Mouse (Mus musculus) embryonic facial prominence, embryonic 15.5 days (tissue): ENCODE results near the gene Dclre1a. TPM values are rescaled to one million over a fixed set of nuclear protein-coding genes. Genes with fewer than 3 reads are reported as not detected.
"Not testable (repeated sequence)": the region's sequence is repeated elsewhere in the genome, so short reads cannot be mapped to it uniquely, and the experiment has no call there.

Source experiments
- ATAC-seq: fragments of 200-750 bp; cut with Nextera tagmentation; 2 replicates; pipeline ENCODE4 v1.8.0; 2017; ENCODE audit warnings: low read depth, moderate TSS enrichment; ENCODE audit not compliant: insufficient number of reproducible peaks, low FRiP score, low TSS enrichment
- H3K27ac ChIP-seq: fragments of 300-500 bp; sonication (generic); replicated peaks from 2 replicates; pipeline ENCODE4 v1.5.1; 2015; ENCODE audit warnings: mild to moderate bottlenecking, inconsistent platforms
- H3K27me3 ChIP-seq: fragments of 300-500 bp; sonication (generic); 2 replicates; pipeline ENCODE4 v1.6.1; 2015; ENCODE audit warnings: inconsistent platforms
- H3K36me3 ChIP-seq: fragments of 300-500 bp; sonication (generic); 2 replicates; pipeline ENCODE4 v1.6.1; 2015; ENCODE audit warnings: mild to moderate bottlenecking, inconsistent platforms
- H3K4me1 ChIP-seq: fragments of 300-500 bp; sonication (generic); 2 replicates; pipeline ENCODE4 v1.6.1; 2015; ENCODE audit warnings: inconsistent platforms
- H3K4me2 ChIP-seq: fragments of 300-500 bp; sonication (generic); replicated peaks from 2 replicates; pipeline ENCODE4 v1.6.1; 2015; ENCODE audit warnings: mild to moderate bottlenecking, inconsistent platforms
- H3K4me3 ChIP-seq: fragments of 300-500 bp; sonication (generic); replicated peaks from 2 replicates; pipeline ENCODE4 v1.5.1; 2015; ENCODE audit warnings: mild to moderate bottlenecking, inconsistent platforms
- H3K9ac ChIP-seq: fragments of 300-500 bp; sonication (generic); 2 replicates; pipeline ENCODE4 v1.6.1; 2015; ENCODE audit warnings: inconsistent platforms
- H3K9me3 ChIP-seq: fragments of 300-500 bp; sonication (generic); replicated peaks from 2 replicates; pipeline ENCODE4 v1.6.1; 2016; ENCODE audit warnings: inconsistent platforms
- WGBS: fragments of 180-500 bp; shearing (Covaris S2); methylation state at CpG from one replicate; pipeline ENCODE4 v1.1.7; 2015; 5-methylcytosine and 5-hydroxymethylcytosine counted together
- polyA plus RNA-seq: library from polyadenylated mRNA; unstranded; fragments of >200 nt; fragmentation: Nextera tagmentation; extraction: Ambion mirVana; gene quantifications from 2 replicates; pipeline ENCODE4 v1.2.1, GENCODE M21; 2015

Gene Dclre1a
- polyA plus RNA-seq, 1 experiment from 2014 or later, result 17.7 TPM

GRCm38 (mm10) chr19:56548230-56549032, 409 bp upstream of the Dclre1a start, which contains the start of gene Nhlrc2:
TSS of gene Nhlrc2 (plus strand) at chr19:56548261.
- Histone ChIP-seq H3K9me3 (no peaks in the 10 kb centered on the region), H3K27me3 (no peaks in the 10 kb centered on the region), H3K4me1 (peaks cover 16% of the 10 kb centered on the region), H3K9ac (peak within 1 kb of the TSS; percentile 67), H3K4me3 (peak within 1 kb of the TSS; percentile 61), H3K27ac (peak within 1 kb of the TSS; percentile 94), H3K36me3 (peaks cover 31% of the 10 kb centered on the region), H3K4me2 (peak within 1 kb of the TSS; percentile 82)
- under 1% methylated on average over 69 of the region's 69 CpGs for WGBS
- peak; percentile 91 for ATAC-seq

GRCm38 (mm10) chr19:56546031-56546430, 2.0 kb downstream of the Dclre1a start:
- H3K36me3 ChIP-seq, result peaks cover 25% of the 10 kb centered on the region
- ATAC-seq, result no peak
- no peak overlapping the region for H3K27ac ChIP-seq
- no peak overlapping the region for H3K9ac ChIP-seq
- H3K9me3 ChIP-seq, result no peaks in the 10 kb centered on the region
- no peak overlapping the region for H3K4me2 ChIP-seq
- H3K4me3 ChIP-seq, result no peak overlapping the region
- H3K27me3 ChIP-seq, result no peaks in the 10 kb centered on the region
- H3K4me1 ChIP-seq, result peaks cover 16% of the 10 kb centered on the region

- peaks cover 13% of the 10 kb centered on the region for H3K4me1 ChIP-seq
- H3K27ac ChIP-seq, result no peak overlapping the region
- no peak overlapping the region for H3K9ac ChIP-seq
- no peak overlapping the region for H3K4me3 ChIP-seq
- no peaks in the 10 kb centered on the region for H3K27me3 ChIP-seq
- no peak for ATAC-seq
- H3K36me3 ChIP-seq, result peaks cover 30% of the 10 kb centered on the region
- no peak overlapping the region for H3K4me2 ChIP-seq
- H3K9me3 ChIP-seq, result no peaks in the 10 kb centered on the region
- 84% methylated on average over 13 of the region's 13 CpGs for WGBS
These were observed 3.2 kb downstream of the Dclre1a start for GRCm38 (mm10) chr19:56544681-56545388.

GRCm38 (mm10) chr19:56543320-56543719, 4.7 kb downstream of the Dclre1a start:
- 87% methylated on average over 12 of the region's 12 CpGs for WGBS
- Histone ChIP-seq H3K4me1 (peaks cover 8% of the 10 kb centered on the region; the same call in 1 of the 2 replicates), H3K9me3 (no peaks in the 10 kb centered on the region), H3K27me3 (no peaks in the 10 kb centered on the region), H3K36me3 (peaks cover 30% of the 10 kb centered on the region), H3K4me3 (no peak overlapping the region), H3K4me2 (no peak overlapping the region), H3K9ac (no peak overlapping the region), H3K27ac (no peak overlapping the region)
- no peak for ATAC-seq

- H3K4me2 ChIP-seq, result no peak overlapping the region
- H3K9ac ChIP-seq, result no peak overlapping the region
- 90% methylated on average over 9 of the region's 9 CpGs for WGBS
- H3K4me3 ChIP-seq, result no peak overlapping the region
- 0 out of 2 replicates have a peak, but pooled peaks cover 3% of the 10 kb centered on the region for H3K4me1 ChIP-seq
- no peak for ATAC-seq
- peaks cover 24% of the 10 kb centered on the region for H3K36me3 ChIP-seq
- H3K27me3 ChIP-seq, result no peaks in the 10 kb centered on the region
- no peaks in the 10 kb centered on the region for H3K9me3 ChIP-seq
- H3K27ac ChIP-seq, result no peak overlapping the region
These were observed 12.3 kb downstream of the Dclre1a start for GRCm38 (mm10) chr19:56535765-56536164.

GRCm38 (mm10) chr19:56535064-56535463, 13.0 kb downstream of the Dclre1a start:
- 69% methylated on average over 9 of the region's 9 CpGs for WGBS
- no peak for ATAC-seq

GRCm38 (mm10) chr19:56534337-56534736, 13.7 kb downstream of the Dclre1a start:
- H3K27ac ChIP-seq, result no peak overlapping the region
- H3K9me3 ChIP-seq, result no peaks in the 10 kb centered on the region
- 83% methylated on average over 3 of the region's 3 CpGs for WGBS
- H3K27me3 ChIP-seq, result no peaks in the 10 kb centered on the region
- no peak overlapping the region for H3K9ac ChIP-seq
- ATAC-seq, result no peak
- peaks cover 20% of the 10 kb centered on the region for H3K36me3 ChIP-seq
- no peak overlapping the region for H3K4me2 ChIP-seq
- no peak overlapping the region for H3K4me3 ChIP-seq
- 0 out of 2 replicates have a peak, but pooled peaks cover 3% of the 10 kb centered on the region for H3K4me1 ChIP-seq

More at GRCm38 (mm10) chr19:56535064-56535463, 13.0 kb downstream of the Dclre1a start:
- Histone ChIP-seq H3K4me3 (no peak overlapping the region), H3K9ac (no peak overlapping the region), H3K9me3 (no peaks in the 10 kb centered on the region), H3K4me1 (0 out of 2 replicates have a peak, but pooled peaks cover 3% of the 10 kb centered on the region), H3K27ac (no peak overlapping the region), H3K27me3 (no peaks in the 10 kb centered on the region), H3K36me3 (peaks cover 21% of the 10 kb centered on the region), H3K4me2 (no peak overlapping the region)

- Histone ChIP-seq H3K27ac (no peak overlapping the region), H3K4me3 (no peak overlapping the region), H3K4me1 (0 out of 2 replicates have a peak, but pooled peaks cover 3% of the 10 kb centered on the region), H3K36me3 (peaks cover 20% of the 10 kb centered on the region), H3K4me2 (no peak overlapping the region), H3K9me3 (no peaks in the 10 kb centered on the region), H3K9ac (no peak overlapping the region), H3K27me3 (no peaks in the 10 kb centered on the region)
- 84% methylated on average over 14 of the region's 14 CpGs for WGBS
- ATAC-seq, result no peak
These were observed 14.5 kb downstream of the Dclre1a start for GRCm38 (mm10) chr19:56533291-56534071.

- ATAC-seq, result no peak
- H3K27me3 ChIP-seq, result no peaks in the 10 kb centered on the region
- WGBS, result 90% methylated on average over 12 of the region's 12 CpGs
These were observed 16.8 kb downstream of the Dclre1a start for GRCm38 (mm10) chr19:56531251-56531650.

GRCm38 (mm10) chr19:56530529-56530928, 17.5 kb downstream of the Dclre1a start:
- not testable (repeated sequence) for H3K27ac ChIP-seq, H3K27me3 ChIP-seq, H3K4me2 ChIP-seq, ATAC-seq, H3K4me1 ChIP-seq, H3K9me3 ChIP-seq, H3K4me3 ChIP-seq, H3K36me3 ChIP-seq, H3K9ac ChIP-seq
- WGBS, result no CpG with 5 or more reads among the region's 11 CpGs

More at GRCm38 (mm10) chr19:56531251-56531650, 16.8 kb downstream of the Dclre1a start:
- Histone ChIP-seq H3K4me2 (no peak overlapping the region), H3K9ac (no peak overlapping the region), H3K4me1 (0 out of 2 replicates have a peak, but pooled peaks cover 3% of the 10 kb centered on the region), H3K36me3 (peaks cover 13% of the 10 kb centered on the region), H3K27ac (no peak overlapping the region), H3K9me3 (no peaks in the 10 kb centered on the region), H3K4me3 (no peak overlapping the region)

- H3K27ac ChIP-seq, ATAC-seq: not testable (repeated sequence)
These were observed 28.6 kb downstream of the Dclre1a start for GRCm38 (mm10) chr19:56519408-56519807.

More at GRCm38 (mm10) chr19:56519408-56519807, 28.6 kb downstream of the Dclre1a start:
- H3K9ac ChIP-seq, H3K4me3 ChIP-seq, H3K36me3 ChIP-seq, H3K9me3 ChIP-seq, H3K27me3 ChIP-seq, H3K4me2 ChIP-seq, H3K4me1 ChIP-seq: not testable (repeated sequence)
- WGBS, result no CpG with 5 or more reads among the region's 7 CpGs
